Mouse (Mus musculus) forebrain, embryonic 15.5 days (tissue): ENCODE measurements around the gene Nemf. TPM values are rescaled to one million over a fixed set of nuclear protein-coding genes. Genes with fewer than 3 reads are reported as not detected.
"Not testable (repeated sequence)": the region's sequence is repeated elsewhere in the genome, so short reads cannot be mapped to it uniquely, and the experiment has no call there.

ENCODE experiments used
- ATAC-seq: fragments of 200-750 bp; cut with Nextera tagmentation; replicated peaks from 2 replicates; pipeline ENCODE4 v1.8.0; 2017; ENCODE audit warnings: mild to moderate bottlenecking, moderate TSS enrichment, moderate library complexity
- H3K27ac ChIP-seq: fragments of 300-500 bp; sonication (generic); replicated peaks from 2 replicates; pipeline ENCODE4 v1.5.1; 2015; ENCODE audit warnings: mild to moderate bottlenecking, inconsistent platforms
- H3K27me3 ChIP-seq: fragments of 300-500 bp; sonication (generic); 2 replicates; pipeline ENCODE4 v1.6.1; 2015; ENCODE audit warnings: inconsistent platforms
- H3K36me3 ChIP-seq: fragments of 300-500 bp; sonication (generic); 2 replicates; pipeline ENCODE4 v1.6.1; 2015; ENCODE audit warnings: mild to moderate bottlenecking, inconsistent platforms
- H3K4me1 ChIP-seq: fragments of 300-500 bp; sonication (generic); 2 replicates; pipeline ENCODE4 v1.6.1; 2015; ENCODE audit warnings: inconsistent platforms
- H3K4me2 ChIP-seq: fragments of 300-500 bp; sonication (generic); replicated peaks from 2 replicates; pipeline ENCODE4 v1.6.1; 2015; ENCODE audit warnings: mild to moderate bottlenecking, inconsistent platforms
- H3K4me3 ChIP-seq: fragments of 300-500 bp; sonication (generic); 2 replicates; pipeline ENCODE4 v1.5.1; 2015; ENCODE audit warnings: mild to moderate bottlenecking, inconsistent platforms
- H3K9ac ChIP-seq: fragments of 300-500 bp; sonication (generic); replicated peaks from 2 replicates; pipeline ENCODE4 v1.6.1; 2015; ENCODE audit warnings: mild to moderate bottlenecking, inconsistent platforms
- H3K9me3 ChIP-seq: fragments of 300-500 bp; sonication (generic); 2 replicates; pipeline ENCODE4 v1.6.1; 2016; ENCODE audit warnings: inconsistent platforms
- WGBS: fragments of 180-500 bp; shearing (Covaris S2); methylation state at CpG from one replicate; pipeline ENCODE4 v1.1.7; 2015; ENCODE audit warnings: mixed read lengths; 5-methylcytosine and 5-hydroxymethylcytosine counted together
- polyA plus RNA-seq: library from polyadenylated mRNA; unstranded; fragments of >200 nt; fragmentation: Nextera tagmentation; extraction: Ambion mirVana; gene quantifications from 2 replicates; pipeline ENCODE4 v1.2.1, GENCODE M21; 2015

Gene Nemf
- polyA plus RNA-seq, 1 experiment from 2014 or later = 91.8 TPM

- Histone ChIP-seq H3K9me3 (no peaks in the 10 kb centered on the region), H3K27ac (peak overlapping the region; percentile 93), H3K4me1 (peaks cover 31% of the 10 kb centered on the region), H3K36me3 (peaks cover 2% of the 10 kb centered on the region; the same call in 1 of the 2 replicates), H3K9ac (peak overlapping the region; percentile 74), H3K27me3 (no peaks in the 10 kb centered on the region), H3K4me2 (peak overlapping the region; percentile 54), H3K4me3 (peak overlapping the region; percentile 82)
- under 1% methylated on average over 24 of the region's 24 CpGs for WGBS
- peak; percentile 92 for ATAC-seq
Measured at GRCm38 (mm10) chr12:69371421-69371853, 14.5 kb upstream of the Nemf start.

- Histone ChIP-seq H3K9me3 (no peaks in the 10 kb centered on the region), H3K36me3 (peaks cover 2% of the 10 kb centered on the region; the same call in 1 of the 2 replicates), H3K27me3 (no peaks in the 10 kb centered on the region), H3K4me3 (peak overlapping the region; percentile 82), H3K4me1 (peaks cover 28% of the 10 kb centered on the region), H3K4me2 (peak overlapping the region; percentile 54), H3K27ac (peak overlapping the region; percentile 93), H3K9ac (peak overlapping the region; percentile 74)
- WGBS = 15% methylated on average over 7 of the region's 7 CpGs
- ATAC-seq = no peak
Measured at GRCm38 (mm10) chr12:69370936-69371335, 14.0 kb upstream of the Nemf start.

- H3K4me1 ChIP-seq = peaks cover 8% of the 10 kb centered on the region; the same call in 1 of the 2 replicates
- no peak overlapping the region for H3K4me3 ChIP-seq
- no peaks in the 10 kb centered on the region for H3K27me3 ChIP-seq
- no peak overlapping the region for H3K27ac ChIP-seq
- WGBS = 79% methylated on average over 2 of the region's 2 CpGs
- no peaks in the 10 kb centered on the region for H3K36me3 ChIP-seq
- H3K9ac ChIP-seq = no peak overlapping the region
- no peak overlapping the region for H3K4me2 ChIP-seq
- ATAC-seq = no peak
- H3K9me3 ChIP-seq = no peaks in the 10 kb centered on the region
Measured at GRCm38 (mm10) chr12:69367557-69367956, 10.6 kb upstream of the Nemf start.

GRCm38 (mm10) chr12:69366424-69366823 lies 9.5 kb upstream of the Nemf start:
- ATAC-seq = no peak
- no peak overlapping the region for H3K4me3 ChIP-seq

GRCm38 (mm10) chr12:69365757-69366156 lies 8.8 kb upstream of the Nemf start:
- Histone ChIP-seq H3K4me2 (no peak overlapping the region), H3K9me3 (no peaks in the 10 kb centered on the region), H3K27me3 (no peaks in the 10 kb centered on the region), H3K9ac (no peak overlapping the region), H3K4me1 (peaks cover 14% of the 10 kb centered on the region; the same call in 1 of the 2 replicates), H3K36me3 (no peaks in the 10 kb centered on the region), H3K27ac (no peak overlapping the region), H3K4me3 (no peak overlapping the region)
- WGBS = 86% methylated on average over 7 of the region's 7 CpGs
- no peak for ATAC-seq

More at GRCm38 (mm10) chr12:69366424-69366823, 9.5 kb upstream of the Nemf start:
- Histone ChIP-seq H3K27me3 (no peaks in the 10 kb centered on the region), H3K9me3 (no peaks in the 10 kb centered on the region), H3K36me3 (no peaks in the 10 kb centered on the region), H3K9ac (no peak overlapping the region), H3K4me2 (no peak overlapping the region), H3K4me1 (peaks cover 14% of the 10 kb centered on the region; the same call in 1 of the 2 replicates), H3K27ac (no peak overlapping the region)

GRCm38 (mm10) chr12:69363899-69364762 lies 7.2 kb upstream of the Nemf start:
- ATAC-seq = no peak
- Histone ChIP-seq H3K4me3 (peak overlapping the region; percentile 50), H3K27me3 (no peaks in the 10 kb centered on the region), H3K9me3 (no peaks in the 10 kb centered on the region), H3K4me2 (peak overlapping the region; percentile 80), H3K9ac (peak overlapping the region; percentile 48), H3K4me1 (peaks cover 14% of the 10 kb centered on the region; the same call in 1 of the 2 replicates), H3K27ac (peak overlapping the region; percentile 54), H3K36me3 (no peaks in the 10 kb centered on the region)
- 4% methylated on average over 32 of the region's 32 CpGs for WGBS

- ATAC-seq, H3K27me3 ChIP-seq, H3K9me3 ChIP-seq, H3K9ac ChIP-seq, H3K4me3 ChIP-seq, H3K4me2 ChIP-seq, H3K36me3 ChIP-seq, H3K27ac ChIP-seq: not testable (repeated sequence)
- WGBS = 95% methylated on average over 7 of the region's 7 CpGs
- H3K4me1 ChIP-seq = peaks cover 14% of the 10 kb centered on the region; the same call in 1 of the 2 replicates
Measured at GRCm38 (mm10) chr12:69363110-69363509, 6.1 kb upstream of the Nemf start.

- Histone ChIP-seq H3K4me2 (peak overlapping the region; percentile 68), H3K27ac (no peak overlapping the region), H3K4me1 (peaks cover 17% of the 10 kb centered on the region), H3K4me3 (no peak overlapping the region), H3K27me3 (no peaks in the 10 kb centered on the region), H3K36me3 (no peaks in the 10 kb centered on the region), H3K9me3 (no peaks in the 10 kb centered on the region), H3K9ac (no peak overlapping the region)
- WGBS = 48% methylated on average over 4 of the region's 4 CpGs
- ATAC-seq = no peak
Measured at GRCm38 (mm10) chr12:69362388-69362787, 5.4 kb upstream of the Nemf start.

GRCm38 (mm10) chr12:69361919-69362318 lies 5.0 kb upstream of the Nemf start:
- Histone ChIP-seq H3K27ac (peak overlapping the region; percentile 94), H3K4me3 (peak overlapping the region; percentile 60), H3K4me2 (peak overlapping the region; percentile 68), H3K9me3 (no peaks in the 10 kb centered on the region), H3K36me3 (no peaks in the 10 kb centered on the region), H3K27me3 (no peaks in the 10 kb centered on the region), H3K9ac (peak overlapping the region; percentile 69), H3K4me1 (peaks cover 19% of the 10 kb centered on the region)
- 6% methylated on average over 10 of the region's 10 CpGs for WGBS
- ATAC-seq = no peak

GRCm38 (mm10) chr12:69360997-69361899 lies 4.3 kb upstream of the Nemf start:
- H3K9ac ChIP-seq = peak overlapping the region; percentile 69
- ATAC-seq = peak; percentile 97
- H3K27me3 ChIP-seq, H3K9me3 ChIP-seq, H3K36me3 ChIP-seq: not testable (repeated sequence)
- under 1% methylated on average over 40 of the region's 50 CpGs for WGBS
- H3K4me3 ChIP-seq = peak overlapping the region; percentile 60
- peak overlapping the region; percentile 94 for H3K27ac ChIP-seq
- H3K4me1 ChIP-seq = peaks cover 22% of the 10 kb centered on the region
- H3K4me2 ChIP-seq = peak overlapping the region; percentile 68

- Histone ChIP-seq H3K4me1 (peaks cover 27% of the 10 kb centered on the region), H3K9me3 (no peaks in the 10 kb centered on the region), H3K27me3 (no peaks in the 10 kb centered on the region), H3K9ac (no peak overlapping the region), H3K4me3 (no peak overlapping the region), H3K36me3 (no peaks in the 10 kb centered on the region), H3K4me2 (no peak overlapping the region), H3K27ac (no peak overlapping the region)
- no peak for ATAC-seq
- 16% methylated on average over 5 of the region's 5 CpGs for WGBS
Measured at GRCm38 (mm10) chr12:69360655-69360996, 3.7 kb upstream of the Nemf start.

- WGBS = 6% methylated on average over 13 of the region's 13 CpGs
- no peak for ATAC-seq
- H3K27me3 ChIP-seq = no peaks in the 10 kb centered on the region
Measured at GRCm38 (mm10) chr12:69357300-69357646, 308 bp upstream of the Nemf start.

More at GRCm38 (mm10) chr12:69357300-69357646, 308 bp upstream of the Nemf start:
- Histone ChIP-seq H3K27ac (0 out of 2 replicates have a peak overlapping the region, but pooled peaks have one; percentile 40), H3K4me3 (peak overlapping the region; percentile 89), H3K4me2 (peak overlapping the region; percentile 77), H3K9me3 (no peaks in the 10 kb centered on the region), H3K36me3 (peaks cover 21% of the 10 kb centered on the region), H3K4me1 (peaks cover 21% of the 10 kb centered on the region), H3K9ac (peak overlapping the region; percentile 91)
